Mouse (Mus musculus) E14TG2a.4 (cell line): ENCODE measurements around the gene Alk.
A peak's percentile ranks its signal among the peaks of the same experiment; 100 is the strongest.

Source experiments
- H3K27me3 ChIP-seq: 2 replicates; pipeline ENCODE4 v1.6.1; 2014; ENCODE audit warnings: low read length, control low read depth; ENCODE audit not compliant: insufficient read depth
- H3K36me3 ChIP-seq: 2 replicates; pipeline ENCODE4 v1.6.1; 2014; ENCODE audit warnings: low read length, control low read depth; ENCODE audit not compliant: insufficient read depth
- H3K4me1 ChIP-seq: replicated peaks from 2 replicates; pipeline ENCODE4 v1.6.1; 2014; ENCODE audit warnings: low read depth, low read length, control low read depth
- H3K4me3 ChIP-seq: replicated peaks from 2 replicates; pipeline ENCODE4 v1.5.1; 2014; ENCODE audit warnings: mild to moderate bottlenecking, low read length
- H3K9me3 ChIP-seq: 2 replicates; pipeline ENCODE4 v1.6.1; 2014; ENCODE audit warnings: low read length, control low read depth
- CTCF ChIP-seq: conservative IDR thresholded peaks from 2 replicates; pipeline ENCODE4 v1.5.1; 2014; ENCODE audit warnings: low read length
- NANOG ChIP-seq: IDR thresholded peaks from 2 replicates; pipeline ENCODE4 v1.6.1; 2014; ENCODE audit warnings: borderline replicate concordance, low read length, mixed read lengths
- POU5F1 ChIP-seq: IDR thresholded peaks from 2 replicates; pipeline ENCODE4 v1.6.1; 2014; ENCODE audit warnings: low read length, borderline replicate concordance

Alk gene

GRCm38 (mm10) chr17:71914541-71914940 is 689.9 kb downstream of the Alk start:
- Histone ChIP-seq H3K36me3 (no peaks in the 10 kb centered on the region), H3K27me3 (peaks cover 26% of the 10 kb centered on the region), H3K9me3 (no peaks in the 10 kb centered on the region), H3K4me1 (peaks cover 5% of the 10 kb centered on the region; the same call in 1 of the 2 replicates), H3K4me3 (no peak overlapping the region)
- TF ChIP-seq CTCF (no peak), NANOG (no peak), POU5F1 (no peak)

- no peaks in the 10 kb centered on the region for H3K36me3 ChIP-seq
- TF ChIP-seq NANOG (peak; percentile 94), POU5F1 (peak; percentile 39; the same call in 1 of the 2 replicates), CTCF (no peak)
- no peaks in the 10 kb centered on the region for H3K9me3 ChIP-seq
- no peak overlapping the region for H3K4me3 ChIP-seq
- H3K4me1 ChIP-seq = peaks cover 5% of the 10 kb centered on the region; the same call in 1 of the 2 replicates
- peaks cover 26% of the 10 kb centered on the region for H3K27me3 ChIP-seq
These were observed 691.2 kb downstream of the Alk start for GRCm38 (mm10) chr17:71913188-71913587.

DNA sequence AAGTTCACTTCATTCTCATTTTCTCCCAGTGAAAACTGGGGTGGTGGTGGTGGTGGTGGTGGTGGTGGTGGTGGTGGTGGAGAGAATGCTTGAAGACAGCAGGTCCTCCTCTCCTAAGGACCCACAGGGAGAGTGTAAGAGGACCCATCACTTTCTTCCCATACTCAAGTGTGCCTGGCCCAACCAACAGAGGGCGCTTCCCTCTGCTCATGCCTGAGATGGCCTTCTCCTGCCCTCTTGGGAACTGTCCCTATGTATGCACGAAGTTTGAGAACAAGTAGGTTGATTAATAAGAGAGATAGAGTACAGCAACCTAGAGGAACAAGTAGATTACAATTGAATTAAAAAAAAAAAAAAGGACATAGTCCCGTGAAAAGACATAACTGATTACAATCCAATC is 695.3 kb downstream of the Alk start:
- Histone ChIP-seq H3K9me3 (no peaks in the 10 kb centered on the region), H3K4me3 (no peak overlapping the region), H3K27me3 (peaks cover 30% of the 10 kb centered on the region), H3K36me3 (no peaks in the 10 kb centered on the region), H3K4me1 (0 out of 2 replicates have a peak, but pooled peaks cover 5% of the 10 kb centered on the region)
- TF ChIP-seq CTCF (no peak), NANOG (no peak)

DNA sequence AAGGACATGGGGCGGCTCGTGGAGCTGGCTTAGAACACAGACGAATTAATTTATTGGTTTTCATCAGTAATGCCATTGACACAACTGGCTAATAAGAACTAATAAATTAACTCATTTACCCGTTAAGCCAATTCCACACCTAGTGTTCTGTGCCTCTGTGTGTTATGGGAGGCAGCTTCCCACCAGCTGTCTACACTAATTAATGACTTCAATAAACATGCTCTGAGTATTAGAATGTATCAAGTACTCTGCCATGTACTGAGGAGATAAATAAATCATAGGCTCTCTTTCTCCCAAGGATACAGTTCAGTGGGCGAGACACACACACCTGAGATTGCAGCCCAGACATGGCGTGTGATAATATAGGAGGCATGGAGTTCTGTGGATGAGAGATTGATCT is 723.1 kb downstream of the Alk start:
- TF ChIP-seq NANOG (no peak), CTCF (no peak), POU5F1 (no peak)
- no peaks in the 10 kb centered on the region for H3K4me1 ChIP-seq
- H3K4me3 ChIP-seq = no peak overlapping the region
- H3K27me3 ChIP-seq = no peaks in the 10 kb centered on the region
- H3K9me3 ChIP-seq = 0 out of 2 replicates have a peak, but pooled peaks cover 4% of the 10 kb centered on the region
- no peaks in the 10 kb centered on the region for H3K36me3 ChIP-seq

GRCm38 (mm10) chr17:71875492-71875891 is 728.9 kb downstream of the Alk start:
- H3K4me3 ChIP-seq = no peak overlapping the region
- TF ChIP-seq CTCF = no peak
- no peak for TF ChIP-seq NANOG
- no peak for TF ChIP-seq POU5F1
- no peaks in the 10 kb centered on the region for H3K36me3 ChIP-seq
- H3K4me1 ChIP-seq = 0 out of 2 replicates have a peak, but pooled peaks cover 1% of the 10 kb centered on the region
- no peaks in the 10 kb centered on the region for H3K9me3 ChIP-seq
- peaks cover 17% of the 10 kb centered on the region for H3K27me3 ChIP-seq

DNA sequence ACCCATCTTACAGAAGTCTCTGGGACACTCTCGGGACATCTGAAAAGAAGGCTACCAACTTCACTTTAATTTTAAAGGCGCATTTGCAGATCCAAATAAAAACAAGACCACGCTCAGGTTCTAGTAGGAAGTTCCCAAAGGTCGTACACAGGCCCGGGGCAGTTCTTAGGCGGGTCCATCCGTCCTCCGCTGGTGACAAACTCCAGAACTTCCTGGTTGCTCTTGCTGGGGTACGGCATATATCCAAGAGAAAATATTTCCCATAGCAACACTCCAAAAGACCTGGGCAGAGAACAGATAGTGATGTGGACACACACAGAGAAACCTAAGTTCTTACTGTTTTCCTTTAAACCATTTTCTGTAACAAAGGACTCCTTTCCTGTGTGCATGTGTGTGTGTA is 729.6 kb downstream of the Alk start:
- no peak for TF ChIP-seq CTCF
- TF ChIP-seq POU5F1 = no peak
- TF ChIP-seq NANOG = no peak

GRCm38 (mm10) chr17:71874077-71874476 is 730.4 kb downstream of the Alk start:
- no peaks in the 10 kb centered on the region for H3K9me3 ChIP-seq
- no peak for TF ChIP-seq NANOG
- TF ChIP-seq POU5F1 = no peak
- TF ChIP-seq CTCF = peak; percentile 73
- peaks cover 31% of the 10 kb centered on the region for H3K27me3 ChIP-seq
- H3K4me3 ChIP-seq = no peak overlapping the region
- H3K36me3 ChIP-seq = no peaks in the 10 kb centered on the region
- peaks cover 8% of the 10 kb centered on the region; the same call in 1 of the 2 replicates for H3K4me1 ChIP-seq

More for the DNA sequence above, 729.6 kb downstream of the Alk start:
- no peak overlapping the region for H3K4me3 ChIP-seq
- no peaks in the 10 kb centered on the region for H3K9me3 ChIP-seq
- peaks cover 6% of the 10 kb centered on the region; the same call in 1 of the 2 replicates for H3K4me1 ChIP-seq
- no peaks in the 10 kb centered on the region for H3K36me3 ChIP-seq
- H3K27me3 ChIP-seq = peaks cover 24% of the 10 kb centered on the region

GRCm38 (mm10) chr17:71872976-71873375 is 731.5 kb downstream of the Alk start:
- Histone ChIP-seq H3K4me3 (no peak overlapping the region), H3K9me3 (no peaks in the 10 kb centered on the region), H3K27me3 (peaks cover 39% of the 10 kb centered on the region), H3K4me1 (peaks cover 13% of the 10 kb centered on the region; the same call in 1 of the 2 replicates), H3K36me3 (no peaks in the 10 kb centered on the region)
- TF ChIP-seq NANOG (no peak), CTCF (peak; percentile 93)

- peaks cover 13% of the 10 kb centered on the region; the same call in 1 of the 2 replicates for H3K4me1 ChIP-seq
- H3K27me3 ChIP-seq = peaks cover 39% of the 10 kb centered on the region
- no peaks in the 10 kb centered on the region for H3K9me3 ChIP-seq
- H3K4me3 ChIP-seq = no peak overlapping the region
- no peaks in the 10 kb centered on the region for H3K36me3 ChIP-seq
- TF ChIP-seq POU5F1 = no peak
These were observed 732.4 kb downstream of the Alk start for GRCm38 (mm10) chr17:71871981-71872380.
